Mouse (Mus musculus) lung, postnatal 0 days (tissue): ENCODE measurements around the gene Tap2.

Source experiments
- CTCF ChIP-seq: IDR thresholded peaks from 2 replicates; pipeline ENCODE4 v1.5.1; 2016; ENCODE audit warnings: antibody characterized with exemption, mild to moderate bottlenecking
- EP300 ChIP-seq: IDR thresholded peaks from 2 replicates; pipeline ENCODE4 v1.6.1; 2016; ENCODE audit warnings: antibody characterized with exemption, mild to moderate bottlenecking, control low read depth

- TF ChIP-seq CTCF (no peak), EP300 (no peak)
Observed at GRCm38 (mm10) chr17:34210599-34210998, 7.3 kb downstream of the Tap2 start.
